Comparison of ENCODE assay signal across 11 mouse cellular contexts in the genomic region with DNA sequence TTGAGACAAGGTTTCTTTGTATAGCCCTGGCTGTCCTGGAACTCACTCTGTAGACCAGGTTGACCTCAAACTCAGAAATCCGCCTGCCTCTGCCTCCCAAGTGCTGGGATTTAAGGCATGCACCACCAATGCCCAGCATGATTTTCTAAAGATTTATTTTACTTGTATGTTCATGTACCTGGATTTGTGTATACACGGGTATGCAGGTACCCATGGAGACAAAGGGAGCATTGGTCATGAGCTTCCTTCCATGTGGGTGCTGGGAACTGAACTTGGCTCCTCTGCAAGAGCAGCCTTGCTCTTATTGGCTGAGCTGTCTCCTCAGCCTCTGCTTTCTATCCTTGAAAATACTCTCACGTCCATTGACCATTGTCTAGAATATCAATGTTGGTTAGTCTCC. TPM values are rescaled to one million over a fixed set of nuclear protein-coding genes. Genes with fewer than 3 reads are reported as not detected.
DNase-seq lines count a peak whose midpoint lies in the region; ATAC-seq and TF ChIP-seq lines count a peak whose summit lies in the region.
"Not testable (repeated sequence)": the region's sequence is repeated elsewhere in the genome, so short reads cannot be mapped to it uniquely, and the experiment has no call there.
"Had no signal": no experiment of that assay in that cellular context is flagged by ENCODE, and none has a peak within 500 bp of the region (broad histone marks: within the 10 kb centered on the region; RNA-seq: fewer than 3 reads in every experiment).

No protein-coding gene starts in this region.

- TF ChIP-seq EP300 in CH12.LX (IDR thresholded peaks at IDR 0.05; ENCODE audit: low read length); MEL (IDR thresholded peaks at IDR 0.05; ENCODE audit: low read depth in 1 of 2, low read length in 2 of 2); liver, embryonic 14.5 days (IDR thresholded peaks at IDR 0.05; ENCODE audit: low read depth): not testable (repeated sequence)

- not testable (repeated sequence) for H3K4me1 ChIP-seq in CH12.LX (ENCODE audit: control insufficient read depth in 1 of 2, insufficient read depth in 2 of 2)
- H3K4me1 ChIP-seq in MEL (ENCODE audit: control insufficient read depth in 1 of 2, insufficient read depth in 2 of 2, low read length in 2 of 2): peaks cover 14 to 21% of the 10 kb centered on the region in 2 experiments
- peaks cover 64% of the 10 kb centered on the region for H3K4me1 ChIP-seq in liver, embryonic 12.5 days
- peaks cover 41 to 48% of the 10 kb centered on the region in 2 experiments for H3K4me1 ChIP-seq in liver, embryonic 14.5 days (replicated peaks; ENCODE audit: control insufficient read depth in 2 of 2, insufficient read depth in 2 of 2, low read length in 1 of 2)
- H3K4me1 ChIP-seq in liver, embryonic 16.5 days (ENCODE audit: control insufficient read depth, low read depth, low read length): peaks cover 45% of the 10 kb centered on the region

- not testable (repeated sequence) for H3K4me3 ChIP-seq in CH12.LX (replicated peaks in 1 of 3; ENCODE audit: low read depth in 2 of 3, low read length in 2 of 3, poor library complexity in 1 of 3)
- peak overlapping the region in 1 of 2 experiments; percentile 71; a peak in 2 of 4 replicates for H3K4me3 ChIP-seq in MEL (ENCODE audit: control insufficient read depth in 1 of 2, insufficient read depth in 1 of 2, low read depth in 2 of 2, low read length in 2 of 2)
- peak overlapping the region; percentile 35 for H3K4me3 ChIP-seq in liver, embryonic 12.5 days
- H3K4me3 ChIP-seq in liver, embryonic 14.5 days (ENCODE audit: insufficient read depth in 1 of 2, low read depth in 2 of 2, low read length in 2 of 2): peak overlapping the region; percentile 15 to 17; a peak in 2 of 4 replicates
- H3K4me3 ChIP-seq in liver, embryonic 16.5 days (ENCODE audit: low read depth, low read length): peak overlapping the region; percentile 39

- 0 out of 2 replicates have a peak overlapping the region, but pooled peaks have one; percentile 21 for H3K4me2 ChIP-seq in CH12.LX (ENCODE audit: insufficient read depth, low read depth, poor library complexity, severe bottlenecking)
- H3K4me2 ChIP-seq in liver, embryonic 12.5 days: peak overlapping the region; percentile 65
- H3K4me2 ChIP-seq in liver, embryonic 14.5 days (ENCODE audit: low read depth): peak overlapping the region; percentile 56
- peak overlapping the region; percentile 56 for H3K4me2 ChIP-seq in liver, embryonic 16.5 days (ENCODE audit: low read depth, low read length)

- TF ChIP-seq POLR2A in CH12.LX (IDR thresholded peaks at IDR 0.05; ENCODE audit: low read depth, low read length); MEL (IDR thresholded peaks at IDR 0.05; ENCODE audit: control insufficient read depth in 1 of 2, insufficient read depth in 1 of 2, low read depth in 1 of 2, low read length in 2 of 2, poor library complexity in 1 of 2): not testable (repeated sequence)

- TF ChIP-seq CTCF in CH12.LX (conservative IDR thresholded peaks at IDR 0.05 in 1 of 2, IDR thresholded peaks at IDR 0.05 in 1 of 2; ENCODE audit: low read depth in 2 of 2, low read length in 2 of 2); MEL (IDR thresholded peaks at IDR 0.05 in 2 of 3, conservative IDR thresholded peaks at IDR 0.05 in 1 of 3; ENCODE audit: control insufficient read depth in 1 of 3, insufficient read depth in 1 of 3, low read depth in 2 of 3, low read length in 3 of 3, poor library complexity in 1 of 3, severe bottlenecking in 1 of 3); liver, embryonic 14.5 days (IDR thresholded peaks at IDR 0.05; ENCODE audit: low read depth): not testable (repeated sequence)

- not testable (repeated sequence) for H3K27ac ChIP-seq in CH12.LX (ENCODE audit: insufficient read depth, low read depth)
- peak overlapping the region; percentile 76 for H3K27ac ChIP-seq in MEL (ENCODE audit: control insufficient read depth, low read depth, low read length)
- H3K27ac ChIP-seq in liver, embryonic 12.5 days: peak overlapping the region; percentile 86
- H3K27ac ChIP-seq in liver, embryonic 14.5 days: peak overlapping the region; percentile 44
- peak overlapping the region; percentile 80 for H3K27ac ChIP-seq in liver, embryonic 16.5 days (ENCODE audit: low read length)

- WGBS in liver, embryonic 12.5 days (ENCODE audit: insufficient replicate concordance): 63% methylated on average over 3 of the region's 3 CpGs
- 52% methylated on average over 3 of the region's 3 CpGs for WGBS in liver, embryonic 14.5 days (ENCODE audit: insufficient replicate concordance)
- 51% methylated on average over 3 of the region's 3 CpGs for WGBS in liver, embryonic 16.5 days (ENCODE audit: insufficient replicate concordance)

- DNase-seq in CH12.LX (ENCODE audit: extremely low read depth); MEL (ENCODE audit: low read depth, low spot score); liver, embryonic 14.5 days (ENCODE audit: low read depth in 3 of 3, low spot score in 3 of 3): not testable (repeated sequence)
- peak; percentile 74 for DNase-seq in heart, adult 11 months

- H3K9ac ChIP-seq in CH12.LX (ENCODE audit: insufficient read depth, low read depth); MEL (ENCODE audit: control insufficient read depth, low read depth, low read length, poor library complexity, severe bottlenecking); liver, embryonic 14.5 days (replicated peaks): not testable (repeated sequence)
- 0 out of 2 replicates have a peak overlapping the region, but pooled peaks have one; percentile 61 for H3K9ac ChIP-seq in liver, embryonic 12.5 days
- H3K9ac ChIP-seq in liver, embryonic 16.5 days (ENCODE audit: low read depth, low read length): peak overlapping the region; percentile 37; the same call in 1 of the 2 replicates

- not testable (repeated sequence) for TF ChIP-seq RAD21 in CH12.LX (IDR thresholded peaks at IDR 0.05; ENCODE audit: low read depth, low read length); MEL (IDR thresholded peaks at IDR 0.05; ENCODE audit: low read depth, low read length)

- H3K27me3 ChIP-seq in CH12.LX (replicated peaks); MEL (ENCODE audit: control insufficient read depth in 1 of 2, insufficient read depth in 2 of 2, low read length in 2 of 2); liver, embryonic 12.5 days (replicated peaks); liver, embryonic 14.5 days (ENCODE audit: control insufficient read depth, insufficient read depth, low read length); liver, embryonic 16.5 days (ENCODE audit: control insufficient read depth, insufficient read depth, low read depth, low read length): not testable (repeated sequence)

- ATAC-seq in erythroblast, adult 5-6 weeks (replicated peaks; ENCODE audit: low FRiP score, poor library complexity, severe bottlenecking): peak; percentile 15
- ATAC-seq in liver, embryonic 12.5 days; liver, embryonic 16.5 days (ENCODE audit: low read depth): not testable (repeated sequence)
- peak; percentile 18; the same call in 1 of the 2 replicates for ATAC-seq in liver, embryonic 14.5 days (ENCODE audit: insufficient read depth)
- ATAC-seq in megakaryocyte progenitor cell, adult 5-6 weeks (replicated peaks; ENCODE audit: poor library complexity): peak; percentile 3; the same call in 1 of the 2 replicates

- H3K36me3 ChIP-seq in CH12.LX (replicated peaks in 1 of 2; ENCODE audit: control insufficient read depth in 1 of 2, insufficient read depth in 1 of 2, low read length in 1 of 2) (peaks cover 0 to 10% of the 10 kb centered on the region in 2 experiments), MEL (ENCODE audit: control insufficient read depth in 1 of 2, insufficient read depth in 2 of 2, low read length in 2 of 2) (peaks cover 0 to 14% of the 10 kb centered on the region in 2 experiments; a peak in 2 of 4 replicates)
- peaks cover 13% of the 10 kb centered on the region for H3K36me3 ChIP-seq in liver, embryonic 12.5 days
- not testable (repeated sequence) for H3K36me3 ChIP-seq in liver, embryonic 14.5 days (replicated peaks; ENCODE audit: control insufficient read depth, insufficient read depth, low read depth); liver, embryonic 16.5 days (ENCODE audit: control insufficient read depth, insufficient read depth)

- in situ Hi-C loops in CH12.LX (cut with MboI; ENCODE audit: low pct_ligation_motif_present, low pct_unique_long_range_greater_than_20kb, low sequenced_read_pairs): not testable (repeated sequence)

- dilution Hi-C loops in CH12.LX (cut with MboI; ENCODE audit: extremely low pct_ligation_motif_present, extremely low pct_unique_long_range_greater_than_20kb, low sequenced_read_pairs): not testable (repeated sequence)

- not testable (repeated sequence) for H3K9me3 ChIP-seq in CH12.LX (replicated peaks; ENCODE audit: low read length); MEL (replicated peaks; ENCODE audit: insufficient read depth, low read length); liver, embryonic 12.5 days (replicated peaks); liver, embryonic 14.5 days (ENCODE audit: control insufficient read depth, low read length); liver, embryonic 16.5 days (replicated peaks; ENCODE audit: control insufficient read depth, low read length)

- H3K79me2 ChIP-seq in CH12.LX (replicated peaks; ENCODE audit: control insufficient read depth, extremely low read depth, insufficient read depth, poor library complexity, severe bottlenecking); MEL (ENCODE audit: control insufficient read depth, insufficient read depth, low read length, poor library complexity): not testable (repeated sequence)

RNA-seq across cellular contexts. Expression of gene Scoc, which starts 29.6 kb away (rescaled TPM):
- total RNA-seq in CH12.LX (2012; rRNA removed): 28.9 and 37.8 TPM in 2 replicates
- total RNA-seq in CH12.LX (2014; rRNA removed): 79.7 and 85.9 TPM in 2 replicates
- 25.4 and 34.5 TPM in 2 replicates for polyA plus RNA-seq in CH12.LX (2012; ENCODE audit: insufficient read length, low read depth)
- total RNA-seq in MEL (2012; rRNA removed): 24.4 and 29.5 TPM in 2 replicates
- polyA plus RNA-seq in MEL (2012; ENCODE audit: insufficient read depth in 1 of 2, insufficient read length in 2 of 2, low read depth in 1 of 2, low replicate concordance in 2 of 2, missing spikeins in 1 of 2): 10 to 100 TPM in 1 of 2 experiments, not detected in 1; 14.7 TPM
- 40.9 and 47.0 TPM in 2 replicates for total RNA-seq in erythroblast, adult 5-6 weeks (2015; ENCODE audit: low replicate concordance)
- 52.7 and 55.6 TPM in 2 replicates for total RNA-seq in erythroblast, adult 5-6 weeks (2017; ENCODE audit: low replicate concordance)
- polyA plus RNA-seq in liver, embryonic 12.5 days (2016; fragmentation: Nextera tagmentation; extraction: Ambion mirVana): 78.8 and 84.8 TPM in 2 replicates
- polyA plus RNA-seq in liver, embryonic 14.5 days (2012; rRNA removed): 23.6 and 40.3 TPM in 2 replicates
- 65.5 and 72.5 TPM in 2 replicates for polyA plus RNA-seq in liver, embryonic 14.5 days (2014; fragmentation: Nextera tagmentation; extraction: Ambion mirVana)
- polyA plus RNA-seq in liver, embryonic 16.5 days (2015; fragmentation: Nextera tagmentation; extraction: Ambion mirVana): 45.7 and 52.9 TPM in 2 replicates
- 64.4 and 70.9 TPM in 2 replicates for total RNA-seq in megakaryocyte progenitor cell, adult 5-6 weeks (2015)
- 27.9 and 43.9 TPM in 2 replicates for total RNA-seq in megakaryocyte progenitor cell, adult 5-6 weeks (2017)

RNA-seq across cellular contexts. Expression of gene Clgn, which starts 39.0 kb away (rescaled TPM):
- total RNA-seq in CH12.LX (2012; rRNA removed) (0.59 TPM in 2 replicates), CH12.LX (2014; rRNA removed) (1.2 and 1.3 TPM in 2 replicates), MEL (2012; rRNA removed) (0.04 TPM in 1 of 2 replicates, not detected in the other)
- polyA plus RNA-seq in CH12.LX (2012; ENCODE audit: insufficient read length, low read depth) (1.4 and 1.5 TPM in 2 replicates), MEL (2012; ENCODE audit: insufficient read depth in 1 of 2, insufficient read length in 2 of 2, low read depth in 1 of 2, low replicate concordance in 2 of 2, missing spikeins in 1 of 2) (under 1 TPM in 1 of 2 experiments, not detected in 1; 0.06 TPM)
- 0.63 and 0.77 TPM in 2 replicates for total RNA-seq in erythroblast, adult 5-6 weeks (2015; ENCODE audit: low replicate concordance)
- total RNA-seq in erythroblast, adult 5-6 weeks (2017; ENCODE audit: low replicate concordance): 1.3 and 4.3 TPM in 2 replicates
- polyA plus RNA-seq in liver, embryonic 12.5 days (2016; fragmentation: Nextera tagmentation; extraction: Ambion mirVana): 0.36 and 0.51 TPM in 2 replicates
- polyA plus RNA-seq in liver, embryonic 14.5 days (2012; rRNA removed): 0.12 and 0.26 TPM in 2 replicates
- polyA plus RNA-seq in liver, embryonic 14.5 days (2014; fragmentation: Nextera tagmentation; extraction: Ambion mirVana): 0.39 and 0.54 TPM in 2 replicates
- 0.20 and 0.30 TPM in 2 replicates for polyA plus RNA-seq in liver, embryonic 16.5 days (2015; fragmentation: Nextera tagmentation; extraction: Ambion mirVana)
- total RNA-seq in megakaryocyte progenitor cell, adult 5-6 weeks (2015): 0.05 TPM in 1 of 2 replicates, not detected in the other
- total RNA-seq in megakaryocyte progenitor cell, adult 5-6 weeks (2017): not detected in 2 replicates
- polyA plus RNA-seq: adrenal gland, adult 2 months; CD4-positive, CD25-positive, alpha-beta regulatory T cell, adult 4 months; G1E had no signal
